Mouse (Mus musculus): ENCODE data around the gene Upf3b.

Upf3b gene

GRCm38 (mm10) chrX:37074262-37074892 lies 35.7 kb downstream of the Upf3b start:
- peak; percentile 54 for DNase-seq

- no peak for DNase-seq
Observed at GRCm38 (mm10) chrX:37068766-37069165, 41.4 kb downstream of the Upf3b start.

DNA sequence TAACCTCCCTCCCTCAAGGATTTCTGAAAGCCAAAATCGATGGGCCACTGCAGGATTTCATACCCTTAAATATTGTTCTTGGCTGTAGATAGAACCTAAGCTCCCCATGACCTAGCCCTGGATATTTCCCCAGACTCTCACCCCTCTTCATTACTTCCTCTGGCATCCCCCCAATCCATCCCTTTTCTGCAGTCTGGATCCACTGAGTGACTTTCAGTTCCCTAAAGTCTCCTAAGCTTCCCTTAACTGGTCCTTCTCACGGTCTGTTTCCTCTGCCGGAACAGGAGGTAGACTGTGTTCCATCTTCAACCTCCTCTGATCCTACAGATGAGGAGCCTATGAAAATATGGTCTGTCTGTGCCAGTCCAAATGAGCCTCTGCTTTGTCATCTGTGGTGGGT lies 42.8 kb downstream of the Upf3b start:
- no peak for DNase-seq

- no peak for DNase-seq
Observed at GRCm38 (mm10) chrX:37063902-37064301, 46.2 kb downstream of the Upf3b start.

GRCm38 (mm10) chrX:37048890-37049823 lies 61.0 kb downstream of the Upf3b start:
- DNase-seq: no peak

DNA sequence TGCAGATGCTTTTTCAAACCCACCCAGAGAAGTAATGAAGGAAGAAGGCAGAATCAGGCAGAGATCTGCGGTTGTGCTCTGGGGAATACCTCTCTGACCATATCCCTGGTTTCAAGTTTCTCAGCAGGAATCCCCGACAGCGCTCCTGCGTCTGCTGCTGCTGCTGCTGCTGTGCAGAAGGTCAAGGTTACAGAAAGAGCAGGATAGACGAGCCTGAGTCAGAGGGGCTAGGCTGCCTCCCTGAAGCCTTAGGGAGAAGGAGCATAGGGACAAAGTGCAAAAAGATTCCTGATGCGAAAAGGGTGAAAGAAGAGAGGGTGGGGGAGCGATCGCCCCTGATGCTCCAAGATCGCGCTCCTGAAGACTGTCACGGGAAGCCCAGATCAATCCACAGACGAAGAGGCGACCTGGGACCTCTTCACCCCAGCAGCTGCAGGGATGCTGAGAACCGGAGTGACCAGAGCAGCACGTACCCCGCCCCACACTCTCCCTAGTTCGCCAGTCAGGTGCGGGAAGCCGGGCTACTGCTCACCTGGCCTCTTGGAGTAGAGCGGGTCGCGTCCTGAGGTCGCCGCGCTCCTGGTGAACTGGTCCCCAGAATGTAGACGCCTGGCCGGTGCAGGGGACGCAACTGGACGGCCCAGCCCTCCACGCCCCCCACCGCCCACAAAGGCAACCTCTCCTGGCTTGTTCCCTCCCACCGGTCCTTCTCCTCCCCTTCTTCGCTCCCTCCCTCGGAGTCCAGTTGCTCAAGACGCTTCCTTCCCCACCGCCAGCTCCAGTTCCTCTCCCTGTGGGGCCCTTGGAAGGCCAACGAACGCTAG lies 61.8 kb downstream of the Upf3b start, which contains the start of gene Sowahd:
TSS of gene Sowahd (plus strand) at position 780 of the 824 bp plus-strand sequence.
- DNase-seq: no peak

DNA sequence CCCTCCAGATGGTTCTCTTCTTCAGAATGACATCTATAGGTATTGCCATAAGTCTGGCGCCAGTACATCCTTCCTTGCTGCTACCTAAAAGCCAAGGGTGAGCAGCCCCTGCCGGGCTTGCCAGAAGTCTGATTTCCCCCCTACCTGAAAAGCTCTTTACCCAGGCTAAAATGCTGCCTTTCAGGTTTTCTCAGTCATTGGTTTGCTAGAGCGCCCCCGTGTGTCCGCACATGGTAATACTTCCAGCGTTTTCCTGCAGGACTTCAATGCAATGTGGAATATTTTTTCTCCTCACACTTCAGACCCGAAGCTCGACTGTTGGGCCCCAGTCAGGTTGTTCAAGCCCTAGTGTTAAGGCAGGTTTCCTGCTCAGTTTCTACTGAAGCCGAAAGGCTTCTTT lies 67.4 kb downstream of the Upf3b start:
- peak; percentile 51 for DNase-seq
